Mouse (Mus musculus) midbrain, embryonic 14.5 days (tissue): ENCODE data around the gene Tbc1d8. TPM values are rescaled to one million over a fixed set of nuclear protein-coding genes. Genes with fewer than 3 reads are reported as not detected.

ENCODE experiments used
- ATAC-seq: fragments of 200-750 bp; cut with Nextera tagmentation; 2 replicates; pipeline ENCODE4 v1.8.0; 2017; ENCODE audit warnings: moderate number of reproducible peaks, moderate library complexity; ENCODE audit not compliant: low FRiP score, low TSS enrichment
- DNase-seq: peaks from one replicate; pipeline ENCODE4 v3.0.0-alpha.2; 2015
- H3K27ac ChIP-seq: fragments of 300-500 bp; sonication (generic); replicated peaks from 2 replicates; pipeline ENCODE4 v1.5.1; 2014; ENCODE audit warnings: mild to moderate bottlenecking, low read depth, low read length, moderate library complexity
- H3K27me3 ChIP-seq: fragments of 300-500 bp; sonication (generic); 2 replicates; pipeline ENCODE4 v1.6.1; 2014; ENCODE audit warnings: low read length, control low read depth, mixed read lengths; ENCODE audit not compliant: control insufficient read depth, insufficient read depth
- H3K36me3 ChIP-seq: fragments of 300-500 bp; sonication (generic); 2 replicates; pipeline ENCODE4 v1.6.1; 2014; ENCODE audit warnings: low read length, control low read depth; ENCODE audit not compliant: control insufficient read depth, insufficient read depth
- H3K4me1 ChIP-seq: fragments of 300-500 bp; sonication (generic); 2 replicates; pipeline ENCODE4 v1.6.1; 2014; ENCODE audit warnings: mild to moderate bottlenecking, antibody characterized with exemption, low read length, control low read depth; ENCODE audit not compliant: control insufficient read depth, insufficient read depth
- H3K4me2 ChIP-seq: fragments of 300-500 bp; sonication (generic); 2 replicates; pipeline ENCODE4 v1.6.1; 2014; ENCODE audit warnings: mild to moderate bottlenecking, low read length, moderate library complexity
- H3K4me3 ChIP-seq: fragments of 300-500 bp; sonication (generic); replicated peaks from 2 replicates; pipeline ENCODE4 v1.5.1; 2014; ENCODE audit warnings: low read depth, low read length
- H3K9ac ChIP-seq: fragments of 300-500 bp; sonication (generic); replicated peaks from 2 replicates; pipeline ENCODE4 v1.6.1; 2014; ENCODE audit warnings: mild to moderate bottlenecking, low read length, moderate library complexity
- H3K9me3 ChIP-seq: fragments of 300-500 bp; sonication (generic); 2 replicates; pipeline ENCODE4 v1.6.1; 2016; ENCODE audit warnings: low read length, control low read depth, mixed read lengths; ENCODE audit not compliant: control insufficient read depth
- WGBS: fragments of 180-500 bp; shearing (Covaris S2); extraction: QIAGEN DNeasy Blood & Tissue Kit; methylation state at CpG from one replicate; pipeline ENCODE4 v1.1.7; 2014; 5-methylcytosine and 5-hydroxymethylcytosine counted together
- polyA plus RNA-seq: library from polyadenylated mRNA; unstranded; fragments of >200 nt; fragmentation: Nextera tagmentation; extraction: Ambion mirVana; gene quantifications from 2 replicates; pipeline ENCODE4 v1.2.1, GENCODE M21; 2014

Tbc1d8 gene
- polyA plus RNA-seq, 1 experiment from 2014 or later, result 12.1 TPM

GRCm38 (mm10) chr1:39512183-39512582 is 33.6 kb upstream of the Tbc1d8 start:
- H3K27ac ChIP-seq, result no peak overlapping the region
- H3K36me3 ChIP-seq, result no peaks in the 10 kb centered on the region

DNA sequence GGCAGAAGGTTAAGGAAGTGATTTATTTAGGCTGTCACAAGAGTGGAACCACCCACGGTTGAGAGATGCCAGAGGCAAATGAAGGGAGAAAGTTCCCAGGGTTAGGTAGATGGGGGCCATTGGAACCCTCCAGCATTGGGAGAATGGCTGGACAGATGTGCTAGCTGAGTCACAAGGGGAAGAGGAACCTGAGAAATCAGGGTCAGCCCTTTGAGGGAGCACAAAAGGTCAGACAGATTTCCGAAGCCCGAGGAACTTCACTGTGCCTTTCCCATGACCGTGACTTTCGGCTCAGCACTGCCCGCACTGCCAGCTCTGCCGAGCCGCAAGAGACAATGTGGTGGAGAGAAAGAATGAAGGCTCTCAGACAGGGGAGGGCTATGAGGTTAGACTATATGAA is 33.2 kb upstream of the Tbc1d8 start:
- Histone ChIP-seq H3K9ac (no peak overlapping the region), H3K27ac (no peak overlapping the region), H3K4me3 (no peak overlapping the region), H3K4me1 (no peaks in the 10 kb centered on the region), H3K36me3 (no peaks in the 10 kb centered on the region), H3K9me3 (no peaks in the 10 kb centered on the region), H3K27me3 (no peaks in the 10 kb centered on the region), H3K4me2 (no peak overlapping the region)
- no peak for ATAC-seq
- no peak for DNase-seq
- 86% methylated on average over 8 of the region's 8 CpGs for WGBS

More at GRCm38 (mm10) chr1:39512183-39512582, 33.6 kb upstream of the Tbc1d8 start:
- no peaks in the 10 kb centered on the region for H3K9me3 ChIP-seq
- H3K4me1 ChIP-seq, result no peaks in the 10 kb centered on the region
- no peak overlapping the region for H3K9ac ChIP-seq
- H3K27me3 ChIP-seq, result no peaks in the 10 kb centered on the region
- no peak overlapping the region for H3K4me3 ChIP-seq
- WGBS, result 87% methylated on average over 1 of the region's 1 CpGs
- no peak overlapping the region for H3K4me2 ChIP-seq
- DNase-seq (no peak), ATAC-seq (no peak)

DNA sequence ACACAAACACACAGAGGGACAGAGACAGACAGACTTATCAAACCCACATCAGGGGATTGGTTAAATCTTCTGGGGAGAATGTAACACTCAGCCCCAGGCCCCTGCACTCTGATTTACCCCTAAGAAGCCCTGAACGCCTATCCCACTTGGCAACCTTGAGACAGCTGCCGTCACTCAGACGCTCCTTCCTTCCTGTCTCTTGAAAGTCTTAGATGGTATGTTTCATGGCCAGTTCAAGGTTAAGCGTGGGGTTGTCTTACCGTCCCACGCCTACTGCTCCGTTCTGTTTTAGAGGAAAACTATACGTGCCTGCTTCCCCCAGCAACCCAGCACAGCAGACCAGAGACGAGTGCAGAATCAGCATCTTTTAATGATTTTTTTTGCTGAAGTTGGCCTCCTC is 27.0 kb upstream of the Tbc1d8 start:
- Histone ChIP-seq H3K27ac (no peak overlapping the region), H3K9me3 (no peaks in the 10 kb centered on the region), H3K36me3 (no peaks in the 10 kb centered on the region), H3K4me1 (no peaks in the 10 kb centered on the region), H3K4me2 (no peak overlapping the region), H3K4me3 (no peak overlapping the region), H3K9ac (no peak overlapping the region), H3K27me3 (no peaks in the 10 kb centered on the region)
- 82% methylated on average over 9 of the region's 9 CpGs for WGBS
- DNase-seq (no peak), ATAC-seq (no peak)

DNA sequence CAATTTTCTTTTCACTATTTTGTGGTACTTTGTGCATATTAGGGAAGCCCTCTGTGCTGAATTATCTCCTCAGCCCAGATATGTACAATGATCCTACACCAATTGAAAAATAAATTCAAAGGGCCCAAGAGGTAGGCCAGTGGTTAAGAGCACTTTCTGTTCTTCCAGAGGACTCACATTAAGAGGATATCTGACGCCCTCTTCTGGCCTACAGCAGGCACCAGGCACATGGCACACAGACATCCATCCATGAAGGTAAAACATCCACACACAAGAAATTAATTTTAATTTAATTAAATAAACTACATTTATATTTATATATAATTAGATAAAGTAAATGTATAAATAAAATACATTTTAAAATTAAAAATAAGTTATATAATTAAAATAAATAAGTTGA is 25.7 kb upstream of the Tbc1d8 start:
- no peak overlapping the region for H3K9ac ChIP-seq
- no peak overlapping the region for H3K27ac ChIP-seq
- 12% methylated on average over 1 of the region's 1 CpGs for WGBS
- H3K36me3 ChIP-seq, result no peaks in the 10 kb centered on the region
- H3K4me3 ChIP-seq, result no peak overlapping the region
- no peaks in the 10 kb centered on the region for H3K9me3 ChIP-seq
- H3K27me3 ChIP-seq, result no peaks in the 10 kb centered on the region
- no peaks in the 10 kb centered on the region for H3K4me1 ChIP-seq
- no peak overlapping the region for H3K4me2 ChIP-seq
- no peak for ATAC-seq
- peak; percentile 45 for DNase-seq

- 85% methylated on average over 17 of the region's 17 CpGs for WGBS
- H3K36me3 ChIP-seq, result no peaks in the 10 kb centered on the region
- H3K4me2 ChIP-seq, result no peak overlapping the region
- no peaks in the 10 kb centered on the region for H3K27me3 ChIP-seq
- H3K4me1 ChIP-seq, result no peaks in the 10 kb centered on the region
- DNase-seq (no peak), ATAC-seq (no peak)
- no peak overlapping the region for H3K27ac ChIP-seq
- H3K9me3 ChIP-seq, result no peaks in the 10 kb centered on the region
- H3K4me3 ChIP-seq, result no peak overlapping the region
- no peak overlapping the region for H3K9ac ChIP-seq
These were observed 24.5 kb upstream of the Tbc1d8 start for GRCm38 (mm10) chr1:39502817-39503633.

DNA sequence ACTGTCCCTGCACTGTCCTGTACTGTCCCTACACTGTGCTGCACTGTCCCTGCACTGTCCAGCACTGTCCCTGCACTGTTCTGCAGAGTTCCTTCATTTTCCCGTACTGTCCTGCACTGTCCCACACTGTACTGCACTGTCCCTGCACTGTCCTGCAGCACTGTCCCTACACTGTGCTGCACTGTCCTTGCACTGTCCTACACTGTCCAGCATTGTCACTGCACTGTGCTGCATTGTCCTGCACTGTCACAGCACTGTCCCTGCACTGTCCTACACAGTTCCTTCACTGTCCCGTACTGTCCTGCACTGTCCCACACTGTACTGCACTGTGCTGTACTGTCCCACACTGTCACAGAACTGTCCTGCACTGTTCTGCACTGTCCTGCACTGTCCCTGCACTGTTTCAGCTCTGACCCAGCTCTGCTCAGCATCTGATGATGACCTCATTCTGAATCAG is 21.0 kb upstream of the Tbc1d8 start:
- H3K4me2 ChIP-seq, result no peak overlapping the region
- H3K36me3 ChIP-seq, result no peaks in the 10 kb centered on the region
- DNase-seq (no peak), ATAC-seq (peak; percentile 37; the same call in 1 of the 2 replicates)
- no peak overlapping the region for H3K27ac ChIP-seq
- H3K9ac ChIP-seq, result no peak overlapping the region
- no peaks in the 10 kb centered on the region for H3K9me3 ChIP-seq
- 83% methylated on average over 2 of the region's 2 CpGs for WGBS
- no peaks in the 10 kb centered on the region for H3K4me1 ChIP-seq
- no peak overlapping the region for H3K4me3 ChIP-seq
- H3K27me3 ChIP-seq, result no peaks in the 10 kb centered on the region

- WGBS, result 90% methylated on average over 11 of the region's 11 CpGs
- Histone ChIP-seq H3K4me2 (no peak overlapping the region), H3K36me3 (no peaks in the 10 kb centered on the region), H3K27ac (no peak overlapping the region), H3K9me3 (no peaks in the 10 kb centered on the region), H3K27me3 (no peaks in the 10 kb centered on the region), H3K4me1 (no peaks in the 10 kb centered on the region), H3K4me3 (no peak overlapping the region), H3K9ac (no peak overlapping the region)
- no peak for DNase-seq
- no peak for ATAC-seq
These were observed 19.2 kb upstream of the Tbc1d8 start for GRCm38 (mm10) chr1:39497748-39498147.

DNA sequence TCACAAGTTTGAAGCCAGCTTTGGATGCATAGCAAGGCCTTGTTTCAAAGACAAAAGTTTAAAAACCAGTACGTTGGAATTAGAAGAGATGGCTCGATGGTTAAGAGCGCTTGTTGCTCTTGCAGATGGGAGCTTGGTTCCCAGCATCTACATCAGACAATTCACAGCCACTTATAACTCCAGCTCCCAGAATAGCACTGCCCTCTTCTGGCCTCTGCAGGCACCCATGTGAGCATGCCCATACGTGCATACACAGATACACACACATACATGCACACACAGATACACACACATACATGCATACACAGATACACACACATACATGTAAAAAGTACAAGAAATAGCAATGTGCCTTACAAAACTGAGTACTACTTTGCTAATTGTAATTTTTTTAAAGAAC is 18.4 kb upstream of the Tbc1d8 start:
- Histone ChIP-seq H3K4me1 (no peaks in the 10 kb centered on the region), H3K36me3 (no peaks in the 10 kb centered on the region), H3K9ac (no peak overlapping the region), H3K27me3 (no peaks in the 10 kb centered on the region), H3K4me3 (no peak overlapping the region), H3K27ac (no peak overlapping the region), H3K9me3 (no peaks in the 10 kb centered on the region), H3K4me2 (no peak overlapping the region)
- DNase-seq, result no peak
- ATAC-seq, result no peak
- 90% methylated on average over 4 of the region's 4 CpGs for WGBS

- Histone ChIP-seq H3K36me3 (no peaks in the 10 kb centered on the region), H3K9me3 (no peaks in the 10 kb centered on the region), H3K4me2 (no peak overlapping the region), H3K27ac (no peak overlapping the region), H3K27me3 (no peaks in the 10 kb centered on the region), H3K9ac (no peak overlapping the region), H3K4me1 (no peaks in the 10 kb centered on the region), H3K4me3 (no peak overlapping the region)
- 78% methylated on average over 3 of the region's 3 CpGs for WGBS
- ATAC-seq (no peak), DNase-seq (no peak)
These were observed 15.1 kb upstream of the Tbc1d8 start for GRCm38 (mm10) chr1:39493664-39494063.
